Mouse (Mus musculus): ENCODE measurements around the gene Il10rb.
A peak's percentile ranks its signal among the peaks of the same experiment; 100 is the strongest.
"Not testable (repeated sequence)": the region's sequence is repeated elsewhere in the genome, so short reads cannot be mapped to it uniquely, and the experiment has no call there.

Il10rb gene

GRCm38 (mm10) chr16:91416357-91416756 is 10.4 kb downstream of the Il10rb start:
- DNase-seq (ENCODE audit: low read depth, low spot score), result no peak

- DNase-seq (ENCODE audit: low read depth, low spot score), result no peak
Observed at GRCm38 (mm10) chr16:91416938-91417337, 11.0 kb downstream of the Il10rb start.

GRCm38 (mm10) chr16:91418531-91418930 is 12.6 kb downstream of the Il10rb start:
- no peak for DNase-seq (ENCODE audit: low read depth, low spot score)

GRCm38 (mm10) chr16:91425816-91426215 is 19.9 kb downstream of the Il10rb start:
- DNase-seq (ENCODE audit: low read depth, low spot score), result peak; percentile 29

GRCm38 (mm10) chr16:91426586-91426985 is 20.6 kb downstream of the Il10rb start:
- no peak for DNase-seq (ENCODE audit: low read depth, low spot score)

GRCm38 (mm10) chr16:91427461-91427860 is 21.5 kb downstream of the Il10rb start:
- no peak for DNase-seq (ENCODE audit: low read depth, low spot score)

GRCm38 (mm10) chr16:91428259-91428865 is 22.4 kb downstream of the Il10rb start:
- no peak for DNase-seq (ENCODE audit: low read depth, low spot score)

- peak; percentile 53 for DNase-seq (ENCODE audit: low read depth, low spot score)
Observed at GRCm38 (mm10) chr16:91432720-91433328, 26.9 kb downstream of the Il10rb start.

GRCm38 (mm10) chr16:91433329-91433933 is 27.5 kb downstream of the Il10rb start:
- no peak for DNase-seq (ENCODE audit: low read depth, low spot score)

- DNase-seq (ENCODE audit: low read depth, low spot score), result no peak
Observed at GRCm38 (mm10) chr16:91434119-91434518, 28.2 kb downstream of the Il10rb start.

- DNase-seq (ENCODE audit: low read depth, low spot score), result no peak
Observed at GRCm38 (mm10) chr16:91438081-91438480, 32.1 kb downstream of the Il10rb start.

- not testable (repeated sequence) for DNase-seq (ENCODE audit: low read depth, low spot score)
Observed at GRCm38 (mm10) chr16:91438599-91438998, 32.6 kb downstream of the Il10rb start.

GRCm38 (mm10) chr16:91441366-91441765 is 35.4 kb downstream of the Il10rb start:
- no peak for DNase-seq (ENCODE audit: low read depth, low spot score)

- DNase-seq (ENCODE audit: low read depth, low spot score), result no peak
Observed at GRCm38 (mm10) chr16:91441811-91442240, 35.9 kb downstream of the Il10rb start.

GRCm38 (mm10) chr16:91442446-91442845 is 36.5 kb downstream of the Il10rb start:
- DNase-seq (ENCODE audit: low read depth, low spot score), result no peak

- DNase-seq (ENCODE audit: low read depth, low spot score), result no peak
Observed at GRCm38 (mm10) chr16:91443211-91443611, 37.2 kb downstream of the Il10rb start.

- no peak for DNase-seq (ENCODE audit: low read depth, low spot score)
Observed at GRCm38 (mm10) chr16:91444847-91445246, 38.9 kb downstream of the Il10rb start.

- DNase-seq (ENCODE audit: low read depth, low spot score), result no peak
Observed at GRCm38 (mm10) chr16:91445566-91445965, 39.6 kb downstream of the Il10rb start.

GRCm38 (mm10) chr16:91446778-91447511 is 41.0 kb downstream of the Il10rb start:
- no peak for DNase-seq (ENCODE audit: low read depth, low spot score)

GRCm38 (mm10) chr16:91447512-91447900 is 41.5 kb downstream of the Il10rb start:
- no peak for DNase-seq (ENCODE audit: low read depth, low spot score)

- no peak for DNase-seq (ENCODE audit: low read depth, low spot score)
Observed at GRCm38 (mm10) chr16:91448088-91448487, 42.1 kb downstream of the Il10rb start.

GRCm38 (mm10) chr16:91448895-91449294 is 42.9 kb downstream of the Il10rb start:
- DNase-seq (ENCODE audit: low read depth, low spot score), result no peak

All from ES-CJ7 (cell line).